Mouse (Mus musculus): Measurements from ENCODE around the gene Slc4a3. TPM values are rescaled to one million over a fixed set of nuclear protein-coding genes. Genes with fewer than 3 reads are reported as not detected.
A peak's percentile ranks its signal among the peaks of the same experiment; 100 is the strongest.

Slc4a3 gene
- polyA plus RNA-seq (2016; fragmentation: Nextera tagmentation; extraction: Ambion mirVana): 13.6 and 15.0 TPM in 2 replicates

DNA sequence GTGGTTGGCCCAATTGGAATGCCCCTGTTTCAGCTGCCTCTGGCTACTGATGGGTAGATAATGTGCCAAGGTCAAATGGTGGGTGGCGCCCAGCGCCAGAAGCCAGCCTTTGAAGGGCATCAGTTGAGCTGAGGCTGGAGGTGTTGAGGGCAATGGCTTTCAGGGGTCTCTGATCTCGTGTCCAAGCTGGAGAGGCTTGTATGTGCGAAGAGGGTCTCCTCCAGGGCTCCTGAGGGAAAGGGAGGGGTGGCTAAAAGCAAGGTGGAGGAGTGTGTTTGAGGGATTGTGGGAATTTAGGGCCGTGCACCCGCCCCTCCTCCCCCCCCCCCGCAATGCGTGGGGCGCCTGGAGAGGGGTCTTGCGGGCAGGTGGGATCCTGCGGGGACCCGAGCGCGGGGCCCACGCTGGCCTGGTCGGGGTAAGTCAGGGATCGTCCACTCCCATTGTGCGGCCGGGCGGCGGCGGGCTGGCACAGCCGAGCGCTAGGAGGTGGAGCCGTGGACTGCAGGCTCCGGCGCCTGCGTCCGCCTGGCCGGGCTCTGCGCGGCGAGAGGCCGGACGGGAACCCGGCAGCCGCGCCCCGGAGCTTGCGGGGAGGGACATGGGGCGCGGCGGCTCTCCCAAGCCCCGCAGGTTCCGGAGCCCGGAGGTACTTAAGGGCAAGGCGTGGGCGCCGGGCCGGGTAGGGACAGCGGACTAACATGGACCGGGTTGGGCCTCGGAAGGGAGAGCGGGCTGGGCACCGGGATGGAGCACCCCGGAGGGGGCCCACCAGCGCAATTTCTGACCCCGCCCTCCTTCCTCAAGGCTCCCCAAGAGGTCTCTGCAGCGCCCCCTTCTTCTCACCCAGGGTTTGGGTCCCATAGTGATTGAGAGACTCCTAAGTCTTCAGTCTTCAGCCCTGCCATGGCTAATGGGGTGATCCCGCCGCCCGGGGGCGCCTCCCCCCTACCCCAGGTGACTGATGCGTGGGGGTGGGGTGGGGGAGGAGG, at the start of gene Slc4a3:
Gene Slc4a3 (plus strand): TSS at position 302 of the 992 bp plus-strand sequence.
- peak within 1 kb of the TSS; percentile 95 for H3K27ac ChIP-seq
- H3K27me3 ChIP-seq (ENCODE audit: poor library complexity, severe bottlenecking): peaks cover 45% of the 10 kb centered on the region
- H3K36me3 ChIP-seq (replicated peaks): peaks cover 36% of the 10 kb centered on the region
- H3K4me1 ChIP-seq: peaks cover 21% of the 10 kb centered on the region
- no peaks in the 10 kb centered on the region for H3K9me3 ChIP-seq
- 2% methylated on average over 55 of the region's 64 CpGs for WGBS
- DNase-seq (ENCODE audit: extremely low spot score, low spot score): peak; percentile 70
- H3K4me3 ChIP-seq: peak within 1 kb of the TSS; percentile 85

DNA sequence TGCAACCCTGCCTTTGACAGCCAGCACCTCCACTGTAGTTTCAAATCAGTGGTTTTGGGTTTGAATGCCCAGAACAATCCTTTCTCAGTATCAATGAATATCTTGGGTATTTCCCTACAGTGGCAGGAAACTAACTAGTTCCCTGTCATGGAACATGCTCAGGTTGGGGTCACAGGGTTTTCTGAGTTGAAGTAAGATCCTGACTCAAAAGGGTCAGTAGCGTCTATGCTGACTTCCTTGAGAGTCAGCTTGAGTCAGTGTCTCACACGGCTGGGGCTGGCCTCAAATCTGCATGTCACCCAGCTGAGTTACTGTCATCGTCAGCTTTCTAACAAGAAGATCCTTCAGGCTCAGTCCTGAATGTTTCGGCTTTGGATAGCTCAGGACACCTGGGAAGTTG, 47.2 kb upstream of the Slc4a3 start:
- Histone ChIP-seq H3K9me3 (no peaks in the 10 kb centered on the region), H3K4me3 (no peak overlapping the region), H3K4me1 (peaks cover 15% of the 10 kb centered on the region), H3K36me3 (replicated peaks) (peaks cover 85% of the 10 kb centered on the region), H3K27ac (no peak overlapping the region), H3K27me3 (ENCODE audit: poor library complexity, severe bottlenecking) (peaks cover 31% of the 10 kb centered on the region)
- 90% methylated on average over 4 of the region's 4 CpGs for WGBS
- no peak for DNase-seq (ENCODE audit: extremely low spot score, low spot score)

DNA sequence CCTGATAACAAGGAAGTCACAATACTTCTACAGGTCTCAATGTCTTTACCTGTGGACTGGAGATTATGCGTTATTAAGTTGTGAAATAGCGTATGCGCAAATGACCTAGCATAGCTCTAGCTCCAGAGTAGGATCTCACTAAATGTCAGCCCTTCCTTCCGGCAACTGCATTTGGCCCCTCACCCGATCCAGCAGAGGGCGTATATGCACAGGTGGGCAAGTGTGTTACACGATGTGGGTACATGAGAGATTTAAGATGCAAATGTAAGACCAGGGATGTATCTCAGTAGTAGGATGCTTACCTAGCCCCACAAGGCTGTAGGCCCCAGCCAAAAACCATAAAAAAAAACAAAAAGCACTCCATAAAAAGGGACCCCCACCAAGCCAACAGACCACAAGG, 46.6 kb upstream of the Slc4a3 start:
- H3K9me3 ChIP-seq: no peaks in the 10 kb centered on the region
- no peak for DNase-seq (ENCODE audit: extremely low spot score, low spot score)
- peaks cover 36% of the 10 kb centered on the region for H3K27me3 ChIP-seq (ENCODE audit: poor library complexity, severe bottlenecking)
- peaks cover 20% of the 10 kb centered on the region for H3K4me1 ChIP-seq
- H3K4me3 ChIP-seq: no peak overlapping the region
- H3K36me3 ChIP-seq (replicated peaks): peaks cover 86% of the 10 kb centered on the region
- no peak overlapping the region for H3K27ac ChIP-seq
- WGBS: 87% methylated on average over 7 of the region's 7 CpGs

DNA sequence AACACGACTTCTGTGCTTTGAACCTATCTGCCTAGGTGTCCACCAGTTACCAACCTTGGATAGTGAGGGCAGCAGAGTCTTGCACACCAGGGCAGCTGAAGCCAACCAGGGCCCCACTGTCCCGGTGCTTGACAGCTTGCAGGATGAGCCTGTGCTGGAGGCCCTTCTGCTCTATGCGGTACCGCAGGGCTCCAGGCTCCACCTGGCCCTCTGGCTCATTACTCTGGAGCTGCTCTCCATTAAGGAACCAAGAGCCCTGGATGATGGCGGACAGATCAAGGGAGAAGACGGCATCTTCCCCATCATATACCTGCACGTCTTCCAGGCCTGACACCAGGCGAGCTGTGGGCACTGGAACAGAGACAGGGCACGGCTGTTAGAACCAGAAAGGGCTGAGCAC, 44.2 kb upstream of the Slc4a3 start:
- H3K27ac ChIP-seq: no peak overlapping the region
- DNase-seq (ENCODE audit: extremely low spot score, low spot score): no peak
- no peak overlapping the region for H3K4me3 ChIP-seq
- H3K4me1 ChIP-seq: peaks cover 38% of the 10 kb centered on the region
- H3K9me3 ChIP-seq: no peaks in the 10 kb centered on the region
- 95% methylated on average over 9 of the region's 9 CpGs for WGBS
- H3K27me3 ChIP-seq (ENCODE audit: poor library complexity, severe bottlenecking): peaks cover 41% of the 10 kb centered on the region
- peaks cover 72% of the 10 kb centered on the region for H3K36me3 ChIP-seq (replicated peaks)

DNA sequence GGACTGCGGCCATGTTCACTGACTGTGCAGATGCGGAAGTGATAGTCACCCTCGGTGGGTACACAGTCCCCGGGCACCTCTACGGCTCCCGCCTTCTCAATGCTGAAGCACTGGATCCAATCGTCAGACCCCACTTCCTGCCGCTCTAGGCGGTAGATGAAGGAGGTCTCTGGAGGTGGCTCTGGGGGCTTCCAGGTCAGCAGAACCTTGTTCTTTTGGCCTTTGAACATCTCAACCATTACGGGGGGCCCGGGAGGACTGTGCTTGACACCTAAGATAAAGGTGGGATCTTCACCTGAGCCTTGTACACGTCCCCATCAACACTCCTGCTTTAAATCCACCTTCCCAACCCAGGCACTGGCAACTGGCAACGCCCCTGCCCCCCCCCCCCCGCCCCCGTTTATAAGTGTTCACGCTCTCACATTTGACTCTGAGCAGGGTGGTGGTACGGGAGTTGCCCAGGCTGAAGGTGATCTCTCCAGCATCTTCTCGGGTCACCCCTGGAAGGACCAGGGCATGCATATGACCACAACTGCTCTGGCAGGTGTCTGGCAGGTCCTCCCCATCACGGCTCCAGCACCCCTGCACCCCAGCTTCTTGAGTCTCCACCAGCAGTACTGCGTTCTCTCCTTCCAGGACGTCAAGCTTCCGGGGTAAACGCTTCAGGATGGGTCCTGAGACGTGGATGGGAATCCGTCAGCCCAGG, 43.0 kb upstream of the Slc4a3 start:
- H3K9me3 ChIP-seq: no peaks in the 10 kb centered on the region
- peaks cover 50% of the 10 kb centered on the region for H3K27me3 ChIP-seq (ENCODE audit: poor library complexity, severe bottlenecking)
- H3K4me1 ChIP-seq: peaks cover 50% of the 10 kb centered on the region
- H3K27ac ChIP-seq: no peak overlapping the region
- no peak overlapping the region for H3K4me3 ChIP-seq
- H3K36me3 ChIP-seq (replicated peaks): peaks cover 60% of the 10 kb centered on the region
- 87% methylated on average over 25 of the region's 25 CpGs for WGBS
- DNase-seq (ENCODE audit: extremely low spot score, low spot score): no peak

DNA sequence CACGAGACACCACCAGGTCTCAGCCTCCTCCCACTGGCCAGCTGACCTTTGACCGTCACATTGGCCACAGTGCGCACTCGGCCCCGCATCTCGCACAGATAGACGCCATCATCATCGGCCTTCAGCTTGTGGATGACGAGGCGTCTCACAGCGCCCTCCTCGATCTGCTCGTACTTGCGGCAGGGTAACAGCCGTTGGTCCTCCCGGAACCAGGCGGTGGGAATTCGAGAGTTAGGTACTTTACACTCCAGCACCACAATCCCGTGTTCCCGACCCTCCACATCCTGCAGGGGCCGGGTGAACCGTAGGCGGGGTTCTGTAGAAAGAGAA, 42.5 kb upstream of the Slc4a3 start:
- Histone ChIP-seq H3K36me3 (replicated peaks) (peaks cover 54% of the 10 kb centered on the region), H3K9me3 (no peaks in the 10 kb centered on the region), H3K27me3 (ENCODE audit: poor library complexity, severe bottlenecking) (peaks cover 50% of the 10 kb centered on the region), H3K4me1 (peaks cover 53% of the 10 kb centered on the region), H3K27ac (no peak overlapping the region), H3K4me3 (no peak overlapping the region; the same call in 1 of the 2 replicates)
- 67% methylated on average over 23 of the region's 23 CpGs for WGBS
- DNase-seq (ENCODE audit: extremely low spot score, low spot score): no peak

DNA sequence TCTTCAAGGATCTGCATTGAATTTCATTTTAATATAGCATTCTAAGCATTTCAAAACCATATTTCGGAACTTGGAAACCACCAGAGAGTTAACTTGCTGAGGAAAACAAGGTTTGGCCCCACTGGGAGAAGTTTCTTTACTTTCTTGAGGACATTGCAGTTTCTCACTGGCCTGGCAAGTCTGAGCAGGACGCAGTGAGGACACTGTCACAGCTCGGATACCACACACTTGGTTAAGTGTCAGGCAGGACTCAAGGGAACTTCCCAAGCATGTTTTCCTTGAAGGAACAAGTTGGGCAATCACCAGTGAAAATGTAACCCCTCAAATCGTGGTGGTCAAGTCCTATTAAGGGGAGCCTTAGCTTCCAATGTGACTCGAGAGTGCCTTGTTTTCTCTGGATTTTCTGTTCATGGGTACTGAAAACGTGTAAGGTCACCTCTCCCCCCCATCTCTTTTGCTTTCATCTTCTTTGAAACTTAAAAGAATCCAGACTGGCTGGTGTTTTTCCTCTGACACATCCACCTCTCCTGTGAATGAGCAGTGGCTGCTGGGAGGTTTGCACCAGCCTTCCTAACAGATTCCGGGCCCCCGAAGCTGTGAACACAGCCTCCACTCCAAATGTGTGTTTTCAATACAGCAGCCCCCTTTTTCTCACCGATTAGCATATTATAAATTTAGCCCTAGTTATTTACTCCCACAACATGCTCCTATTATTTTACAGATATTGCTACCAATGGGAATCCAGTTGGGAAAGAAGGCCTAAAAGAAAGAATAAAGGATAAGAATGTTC, 41.6 kb upstream of the Slc4a3 start:
- peaks cover 58% of the 10 kb centered on the region for H3K27me3 ChIP-seq (ENCODE audit: poor library complexity, severe bottlenecking)
- no peak for DNase-seq (ENCODE audit: extremely low spot score, low spot score)
- WGBS: 68% methylated on average over 9 of the region's 9 CpGs
- no peaks in the 10 kb centered on the region for H3K9me3 ChIP-seq
- H3K27ac ChIP-seq: no peak overlapping the region
- H3K36me3 ChIP-seq (replicated peaks): peaks cover 46% of the 10 kb centered on the region
- peaks cover 56% of the 10 kb centered on the region for H3K4me1 ChIP-seq
- peak overlapping the region; percentile 90 for H3K4me3 ChIP-seq

DNA sequence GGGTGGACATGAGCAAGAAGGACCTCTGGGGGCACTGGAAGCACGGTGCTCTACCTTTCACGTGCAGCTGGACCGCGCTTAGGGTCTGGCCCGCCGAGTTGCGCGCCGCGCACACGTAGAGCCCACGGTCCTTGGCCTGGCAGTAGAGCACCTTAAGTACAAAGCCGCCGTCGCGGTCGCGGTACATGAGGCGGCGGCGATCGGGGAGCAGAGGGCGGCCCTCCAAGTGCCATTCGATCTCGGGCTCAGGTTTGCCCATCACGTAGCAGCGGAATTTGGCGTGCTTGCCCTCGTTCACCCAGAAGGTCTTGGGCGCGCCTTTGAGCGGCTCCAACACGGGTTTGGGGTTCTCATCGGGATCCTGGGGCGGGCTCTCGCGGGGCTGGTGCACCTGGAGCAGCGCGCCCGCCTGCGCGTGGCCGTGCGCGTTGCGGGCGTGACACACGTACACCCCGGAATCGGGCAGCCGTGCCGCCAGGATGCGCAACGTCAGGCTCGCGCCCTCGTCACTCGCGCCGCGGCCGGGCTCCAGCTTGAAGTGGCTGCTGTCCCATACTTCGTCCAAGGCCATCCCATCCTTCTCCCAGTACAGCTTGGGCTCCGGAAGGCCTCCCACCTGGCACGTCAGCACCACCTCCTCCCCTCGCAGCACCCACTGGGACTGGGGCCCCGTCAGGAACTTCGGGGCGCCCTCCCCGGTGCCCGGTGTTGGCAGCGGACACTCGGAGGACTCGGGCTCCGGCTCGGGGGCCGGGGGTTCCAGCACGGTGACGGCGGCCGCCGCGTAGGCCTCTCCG, 40.7 kb upstream of the Slc4a3 start:
- H3K27me3 ChIP-seq (ENCODE audit: poor library complexity, severe bottlenecking): peaks cover 67% of the 10 kb centered on the region
- peak; percentile 65 for DNase-seq (ENCODE audit: extremely low spot score, low spot score)
- no peaks in the 10 kb centered on the region for H3K9me3 ChIP-seq
- H3K36me3 ChIP-seq (replicated peaks): peaks cover 37% of the 10 kb centered on the region
- peaks cover 64% of the 10 kb centered on the region for H3K4me1 ChIP-seq
- under 1% methylated on average over 84 of the region's 84 CpGs for WGBS
- H3K4me3 ChIP-seq: peak overlapping the region; percentile 90
- peak overlapping the region; percentile 98 for H3K27ac ChIP-seq

DNA sequence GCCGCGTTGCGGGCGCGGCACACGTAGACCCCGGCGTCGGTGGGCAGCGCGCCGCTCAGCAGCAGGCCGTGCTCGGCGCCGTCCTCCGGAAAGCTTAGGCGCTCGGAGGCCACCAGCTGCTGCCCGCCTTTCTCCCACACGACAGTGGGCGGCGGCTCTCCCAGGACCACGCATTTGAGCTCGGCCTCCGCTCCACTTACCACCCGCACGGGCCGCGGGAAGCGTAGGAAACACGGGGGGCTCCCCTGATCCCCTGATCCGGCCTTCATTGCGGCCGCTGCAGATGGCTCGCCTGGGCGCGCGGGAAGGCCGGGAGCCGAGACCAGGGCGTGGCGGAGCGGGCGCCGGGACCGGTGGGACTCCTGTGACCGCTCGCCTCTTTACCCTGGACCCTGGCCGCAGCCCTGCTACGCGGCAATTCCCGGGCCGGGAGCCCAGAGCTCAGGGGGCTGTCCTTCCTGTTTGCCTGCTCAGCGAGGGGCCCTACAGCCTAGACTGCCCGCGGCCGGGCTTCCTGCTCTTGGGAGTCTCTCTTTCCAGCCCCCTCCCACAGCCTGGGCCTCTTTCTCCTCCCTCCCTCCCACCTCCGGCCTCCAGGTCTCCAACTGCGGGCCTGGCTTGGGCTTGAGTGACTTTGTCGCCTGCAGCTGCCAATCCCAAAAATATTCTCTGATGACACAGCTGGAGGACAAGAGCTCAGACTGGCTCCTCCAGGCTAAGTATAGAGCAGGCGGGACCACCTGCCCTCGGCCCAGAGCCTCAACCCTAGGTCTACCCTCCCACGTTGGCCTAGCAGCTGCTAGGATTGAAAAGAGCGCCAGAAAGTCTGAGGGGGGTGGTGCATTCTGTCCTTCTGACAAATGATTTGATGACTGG, 39.9 kb upstream of the Slc4a3 start, which contains the start of gene Obsl1:
Gene Obsl1 (minus strand): TSS at position 497 of the 876 bp plus-strand sequence.
- Histone ChIP-seq H3K27me3 (ENCODE audit: poor library complexity, severe bottlenecking) (peaks cover 67% of the 10 kb centered on the region), H3K4me1 (peaks cover 72% of the 10 kb centered on the region), H3K9me3 (no peaks in the 10 kb centered on the region), H3K4me3 (peak within 1 kb of the TSS; percentile 90), H3K36me3 (replicated peaks) (peaks cover 29% of the 10 kb centered on the region), H3K27ac (peak within 1 kb of the TSS; percentile 98)
- peak; percentile 80 for DNase-seq (ENCODE audit: extremely low spot score, low spot score)
- under 1% methylated on average over 65 of the region's 65 CpGs for WGBS

DNA sequence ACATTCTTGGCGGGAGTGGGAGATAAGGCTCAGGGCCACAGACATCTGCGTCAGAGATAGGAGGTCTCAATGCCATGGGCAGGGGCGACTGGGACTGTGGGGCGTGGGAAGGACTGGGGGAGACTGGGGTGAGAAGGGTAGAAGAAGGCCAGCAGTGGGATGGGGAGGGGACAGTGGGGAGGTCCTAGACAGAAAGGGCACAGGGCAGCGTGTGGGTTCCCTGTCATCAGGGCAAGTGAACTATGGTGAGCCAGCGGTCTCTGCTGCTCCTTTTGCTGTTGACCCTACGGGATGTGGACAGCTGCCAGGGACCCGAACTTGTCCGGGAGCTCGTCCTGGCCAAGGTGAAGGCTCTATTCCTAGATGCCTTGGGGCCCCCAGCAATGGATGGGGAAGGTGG, 39.1 kb upstream of the Slc4a3 start, which contains the start of gene Inha:
Gene Inha (plus strand): TSS at position 72 of the 400 bp plus-strand sequence.
- peaks cover 80% of the 10 kb centered on the region for H3K4me1 ChIP-seq
- peaks cover 67% of the 10 kb centered on the region for H3K27me3 ChIP-seq (ENCODE audit: poor library complexity, severe bottlenecking)
- 75% methylated on average over 10 of the region's 10 CpGs for WGBS
- peak within 1 kb of the TSS; percentile 98 for H3K27ac ChIP-seq
- no peaks in the 10 kb centered on the region for H3K9me3 ChIP-seq
- DNase-seq (ENCODE audit: extremely low spot score, low spot score): no peak
- peaks cover 21% of the 10 kb centered on the region for H3K36me3 ChIP-seq (replicated peaks)
- H3K4me3 ChIP-seq: peak within 1 kb of the TSS; percentile 90

DNA sequence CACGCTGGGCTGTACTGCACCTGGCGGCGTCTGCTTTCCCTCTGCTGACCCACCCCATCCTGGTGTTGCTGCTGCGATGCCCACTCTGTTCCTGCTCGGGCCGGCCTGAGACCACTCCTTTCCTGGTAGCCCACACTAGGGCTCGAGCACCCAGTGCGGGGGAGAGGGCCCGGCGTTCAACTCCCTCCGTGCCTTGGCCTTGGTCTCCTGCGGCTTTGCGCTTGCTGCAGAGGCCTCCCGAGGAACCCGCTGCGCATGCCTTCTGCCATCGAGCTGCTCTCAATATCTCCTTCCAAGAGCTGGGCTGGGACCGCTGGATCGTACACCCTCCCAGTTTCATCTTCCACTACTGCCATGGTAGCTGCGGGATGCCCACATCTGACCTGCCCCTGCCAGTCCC, 36.5 kb upstream of the Slc4a3 start:
- Histone ChIP-seq H3K9me3 (no peaks in the 10 kb centered on the region), H3K27ac (no peak overlapping the region), H3K4me1 (peaks cover 65% of the 10 kb centered on the region), H3K4me3 (no peak overlapping the region), H3K27me3 (ENCODE audit: poor library complexity, severe bottlenecking) (peaks cover 49% of the 10 kb centered on the region), H3K36me3 (replicated peaks) (no peaks in the 10 kb centered on the region)
- no peak for DNase-seq (ENCODE audit: extremely low spot score, low spot score)
- WGBS: 57% methylated on average over 20 of the region's 20 CpGs
